ENCODE assay signal across 18 mouse cellular contexts in the genomic region with DNA sequence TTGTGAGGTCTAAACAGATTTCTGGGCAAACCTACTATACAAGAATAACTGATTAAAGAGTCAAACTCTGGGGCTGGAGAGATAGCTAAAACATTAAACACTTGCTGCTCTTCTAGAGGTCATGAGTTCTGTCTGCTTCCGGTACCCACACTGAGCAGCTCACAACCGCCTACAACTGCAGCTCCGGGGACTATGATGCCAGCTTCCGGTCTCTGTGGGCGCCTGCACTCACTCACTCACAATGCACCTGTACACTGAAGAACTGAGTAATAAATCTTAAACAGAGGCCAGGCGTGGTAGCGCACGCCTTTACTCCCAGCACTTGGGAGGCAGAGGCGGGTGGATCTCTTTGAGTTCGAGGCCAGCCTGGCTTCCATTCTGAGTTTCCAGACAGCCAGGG. TPM values are rescaled to one million over a fixed set of nuclear protein-coding genes. Genes with fewer than 3 reads are reported as not detected.
DNase-seq lines count a peak whose midpoint lies in the region; ATAC-seq and TF ChIP-seq lines count a peak whose summit lies in the region.
"Had no signal": no experiment of that assay in that cellular context is flagged by ENCODE, and none has a peak within 500 bp of the region (broad histone marks: within the 10 kb centered on the region; RNA-seq: fewer than 3 reads in every experiment).

No protein-coding gene starts in this region.

- no peak for DNase-seq in liver, postnatal 0 days
- no peak for DNase-seq in liver, embryonic 11.5 days (ENCODE audit: low spot score)
- peak; percentile 80 for DNase-seq in induced T-regulatory cell, adult 2 months (ENCODE audit: low read depth)
- no peak for DNase-seq in spleen, adult 18-20 months
- DNase-seq: adrenal gland, adult 2 months; cerebellum, adult 11-12 months; cerebellum, adult 9-10 months; cerebellum, postnatal 25 days; gastrocnemius, postnatal 14 days had no signal

- peak overlapping the region; percentile 62 for H3K9ac ChIP-seq in liver, postnatal 0 days (replicated peaks)
- H3K9ac ChIP-seq in liver, embryonic 11.5 days (ENCODE audit: low read depth, low read length), result no peak overlapping the region
- H3K9ac ChIP-seq in hindbrain, embryonic 12.5 days, result no peak overlapping the region
- H3K9ac ChIP-seq: embryonic facial prominence, embryonic 13.5 days; forebrain, embryonic 12.5 days; heart, embryonic 12.5 days; intestine, embryonic 15.5 days had no signal

- H3K4me1 ChIP-seq in liver, postnatal 0 days (ENCODE audit: insufficient read depth), result peaks cover 23% of the 10 kb centered on the region
- no peaks in the 10 kb centered on the region; the same call in 1 of the 2 replicates for H3K4me1 ChIP-seq in liver, embryonic 11.5 days (replicated peaks; ENCODE audit: control insufficient read depth, insufficient read depth, low read length)
- no peaks in the 10 kb centered on the region for H3K4me1 ChIP-seq in hindbrain, embryonic 12.5 days
- H3K4me1 ChIP-seq: embryonic facial prominence, embryonic 13.5 days; forebrain, embryonic 12.5 days; intestine, embryonic 15.5 days had no signal

- peak overlapping the region; percentile 36 for H3K4me3 ChIP-seq in liver, postnatal 0 days (ENCODE audit: low read depth, low read length)
- H3K4me3 ChIP-seq in liver, embryonic 11.5 days (ENCODE audit: low read depth, low read length), result no peak overlapping the region
- H3K4me3 ChIP-seq in hindbrain, embryonic 12.5 days, result no peak overlapping the region
- H3K4me3 ChIP-seq: embryonic facial prominence, embryonic 13.5 days; forebrain, embryonic 12.5 days; heart, embryonic 12.5 days; intestine, embryonic 15.5 days had no signal

- H3K36me3 ChIP-seq in liver, postnatal 0 days (replicated peaks; ENCODE audit: insufficient read depth, low read length), result 0 out of 2 replicates have a peak, but pooled peaks cover 3% of the 10 kb centered on the region
- no peaks in the 10 kb centered on the region; the same call in 1 of the 2 replicates for H3K36me3 ChIP-seq in liver, embryonic 11.5 days (ENCODE audit: control insufficient read depth, insufficient read depth, low read length)
- H3K36me3 ChIP-seq in hindbrain, embryonic 12.5 days, result no peaks in the 10 kb centered on the region
- H3K36me3 ChIP-seq: embryonic facial prominence, embryonic 13.5 days; forebrain, embryonic 12.5 days; heart, embryonic 12.5 days; intestine, embryonic 15.5 days had no signal

- peak overlapping the region; percentile 97 for H3K27ac ChIP-seq in liver, postnatal 0 days (ENCODE audit: low read depth)
- H3K27ac ChIP-seq in liver, embryonic 11.5 days (ENCODE audit: low read depth, low read length), result no peak overlapping the region
- H3K27ac ChIP-seq in hindbrain, embryonic 12.5 days, result no peak overlapping the region
- H3K27ac ChIP-seq: embryonic facial prominence, embryonic 13.5 days; forebrain, embryonic 12.5 days; intestine, embryonic 15.5 days had no signal

- H3K27me3 ChIP-seq in liver, postnatal 0 days (ENCODE audit: insufficient read depth, low read length), result no peaks in the 10 kb centered on the region
- H3K27me3 ChIP-seq in liver, embryonic 11.5 days (replicated peaks; ENCODE audit: control insufficient read depth, insufficient read depth, low read length), result no peaks in the 10 kb centered on the region
- no peaks in the 10 kb centered on the region for H3K27me3 ChIP-seq in hindbrain, embryonic 12.5 days
- H3K27me3 ChIP-seq: embryonic facial prominence, embryonic 13.5 days; forebrain, embryonic 12.5 days; heart, embryonic 12.5 days; intestine, embryonic 15.5 days had no signal

- no peaks in the 10 kb centered on the region for H3K9me3 ChIP-seq in liver, postnatal 0 days (ENCODE audit: low read length)
- H3K9me3 ChIP-seq in liver, embryonic 11.5 days (ENCODE audit: control insufficient read depth, low read length), result no peaks in the 10 kb centered on the region
- H3K9me3 ChIP-seq in hindbrain, embryonic 12.5 days (replicated peaks), result no peaks in the 10 kb centered on the region
- H3K9me3 ChIP-seq: embryonic facial prominence, embryonic 13.5 days; forebrain, embryonic 12.5 days; intestine, embryonic 15.5 days had no signal

- peak overlapping the region; percentile 57 for H3K4me2 ChIP-seq in liver, postnatal 0 days (ENCODE audit: low read depth, low read length)
- H3K4me2 ChIP-seq in liver, embryonic 11.5 days, result no peak overlapping the region
- H3K4me2 ChIP-seq in hindbrain, embryonic 12.5 days (replicated peaks), result no peak overlapping the region
- H3K4me2 ChIP-seq: embryonic facial prominence, embryonic 13.5 days; forebrain, embryonic 12.5 days; heart, embryonic 12.5 days; intestine, embryonic 15.5 days had no signal

- TF ChIP-seq EP300 in liver, postnatal 0 days (IDR thresholded peaks at IDR 0.05; ENCODE audit: low read depth), result no peak

- 81% methylated on average over 10 of the region's 10 CpGs for WGBS in liver, postnatal 0 days (ENCODE audit: insufficient replicate concordance)
- WGBS in liver, embryonic 11.5 days, result 92% methylated on average over 10 of the region's 10 CpGs
- 96% methylated on average over 10 of the region's 10 CpGs for WGBS in hindbrain, embryonic 12.5 days

- ATAC-seq in liver, postnatal 0 days, result no peak
- no peak for ATAC-seq in liver, embryonic 11.5 days (replicated peaks; ENCODE audit: low FRiP score)
- peak; percentile 93 for ATAC-seq in CD4-positive, CD25-positive, alpha-beta regulatory T cell, adult 4 months
- no peak for ATAC-seq in granulocyte monocyte progenitor cell, adult 5-6 weeks (replicated peaks; ENCODE audit: poor library complexity, severe bottlenecking)
- no peak for ATAC-seq in hindbrain, embryonic 12.5 days (ENCODE audit: low FRiP score)
- ATAC-seq: forebrain, embryonic 16.5 days; hindbrain, embryonic 16.5 days; intestine, embryonic 15.5 days had no signal

- no peak for TF ChIP-seq CTCF in liver, postnatal 0 days (IDR thresholded peaks at IDR 0.05; ENCODE audit: low read depth)

RNA-seq across cellular contexts. Expression of a gene that starts 31.9 kb away (rescaled TPM):
- 9.9 and 11.3 TPM in 2 replicates for polyA plus RNA-seq in liver, postnatal 0 days (2015; fragmentation: Nextera tagmentation; extraction: Ambion mirVana)
- polyA plus RNA-seq in liver, embryonic 11.5 days (2014; fragmentation: Nextera tagmentation; extraction: Ambion mirVana), result 13.4 and 15.9 TPM in 2 replicates
- 10 to 100 TPM; 27.1 to 28.7 TPM for polyA plus RNA-seq in CD4-positive, CD25-positive, alpha-beta regulatory T cell, adult 4 months (2017; shearing (Covaris generic))
- total RNA-seq in granulocyte monocyte progenitor cell, adult 5-6 weeks (2014; fragmentation: Nextera tagmentation), result 73.6 and 80.2 TPM in 2 replicates
- 77.5 and 84.3 TPM in 2 replicates for total RNA-seq in granulocyte monocyte progenitor cell, adult 5-6 weeks (2017)
- 13.3 and 15.5 TPM in 2 replicates for polyA plus RNA-seq in hindbrain, embryonic 12.5 days (2016; fragmentation: Nextera tagmentation; extraction: Ambion mirVana)
